Mouse (Mus musculus): ENCODE measurements around the gene Gucd1.

GRCm38 (mm10) chr10:75405916-75406315 is 111.9 kb downstream of the Gucd1 start:
- TF ChIP-seq CTCF (IDR thresholded peaks at IDR 0.05; ENCODE audit: borderline replicate concordance, control insufficient read depth, extremely low read depth, insufficient read depth, low read length, poor library complexity), result no peak
- no peak for TF ChIP-seq POLR2A (IDR thresholded peaks at IDR 0.05; ENCODE audit: control insufficient read depth, extremely low read depth, insufficient read depth, low read length, poor library complexity)
